Mouse (Mus musculus) embryonic facial prominence, embryonic 10.5 days (tissue): ENCODE measurements at regions not wholly inside any gene's neighbourhood (a gene's known extent, or its start where the extent isn't known, plus 50 kb on each side); places are given as distances from the start of the nearest gene placed in this dataset.

Experiments
- DNase-seq: peaks from one replicate; pipeline ENCODE4 v3.0.0-alpha.2; 2017; ENCODE audit warnings: low spot score
- H3K27ac ChIP-seq: fragments of 300-500 bp; sonication (generic); replicated peaks from 2 replicates; pipeline ENCODE4 v1.5.1; 2016; ENCODE audit warnings: mild to moderate bottlenecking
- H3K27me3 ChIP-seq: fragments of 300-500 bp; sonication (generic); replicated peaks from 2 replicates; pipeline ENCODE4 v1.6.1; 2016; ENCODE audit warnings: low read depth, mild to moderate bottlenecking; ENCODE audit not compliant: poor library complexity, severe bottlenecking
- H3K36me3 ChIP-seq: fragments of 300-500 bp; sonication (generic); replicated peaks from 2 replicates; pipeline ENCODE4 v1.6.1; 2016; ENCODE audit warnings: mild to moderate bottlenecking, moderate library complexity
- H3K4me1 ChIP-seq: fragments of 300-500 bp; sonication (generic); 2 replicates; pipeline ENCODE4 v1.6.1; 2016
- H3K4me3 ChIP-seq: fragments of 300-500 bp; sonication (generic); 2 replicates; pipeline ENCODE4 v1.5.1; 2016; ENCODE audit warnings: mild to moderate bottlenecking, moderate library complexity
- H3K9me3 ChIP-seq: fragments of 300-500 bp; sonication (generic); 2 replicates; pipeline ENCODE4 v1.6.1; 2016; ENCODE audit warnings: mild to moderate bottlenecking
- WGBS: fragments of 180-500 bp; shearing (Covaris S2); methylation state at CpG from one replicate; pipeline ENCODE4 v1.1.7; 2016; 5-methylcytosine and 5-hydroxymethylcytosine counted together

DNA sequence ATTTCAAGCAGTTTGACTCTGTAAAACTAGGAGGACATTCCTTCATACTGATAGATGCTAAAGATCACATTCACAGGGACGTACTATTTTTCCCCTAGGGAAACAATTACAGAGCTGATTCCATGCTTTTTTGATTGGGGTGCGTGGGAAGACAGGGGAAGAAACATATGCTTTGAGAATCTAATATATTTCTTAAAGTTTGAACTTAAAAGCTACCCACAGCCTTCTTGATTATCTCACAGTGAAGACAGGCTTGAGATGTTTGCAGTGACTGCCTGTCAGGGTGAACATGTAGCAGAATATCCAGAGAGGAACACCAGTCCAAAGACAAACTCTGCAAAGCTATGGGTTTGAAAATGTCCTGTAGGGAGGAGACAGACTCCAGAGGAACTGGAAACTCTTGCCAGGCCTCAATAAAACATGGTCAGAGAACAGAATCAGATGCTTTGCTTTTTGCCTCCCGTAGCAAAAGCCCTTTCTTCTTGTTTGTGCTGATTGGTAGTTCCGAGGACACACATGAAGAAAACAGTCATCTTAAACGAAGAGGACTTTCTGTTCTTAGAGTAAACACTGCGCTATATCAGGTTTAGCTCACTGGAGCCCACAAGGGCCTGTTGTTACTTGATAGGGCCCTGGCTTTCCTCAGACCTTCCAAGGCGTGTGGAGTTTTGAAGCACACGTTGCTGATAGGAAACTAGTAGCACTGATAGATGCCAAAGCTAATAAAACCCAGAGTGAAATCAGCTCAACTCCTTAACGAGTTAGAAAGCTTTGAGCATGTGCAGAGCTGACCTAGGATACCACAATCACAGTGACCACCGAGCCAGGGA, 630.8 kb downstream of the Lmo4 start:
- 59% methylated on average over 10 of the region's 10 CpGs for WGBS
- Histone ChIP-seq H3K4me3 (no peak overlapping the region), H3K27me3 (no peaks in the 10 kb centered on the region), H3K9me3 (no peaks in the 10 kb centered on the region), H3K4me1 (peaks cover 18% of the 10 kb centered on the region), H3K36me3 (no peaks in the 10 kb centered on the region), H3K27ac (no peak overlapping the region)
- DNase-seq: peak; percentile 50

- Histone ChIP-seq H3K4me3 (no peak overlapping the region), H3K4me1 (peaks cover 21% of the 10 kb centered on the region), H3K9me3 (no peaks in the 10 kb centered on the region), H3K27me3 (no peaks in the 10 kb centered on the region), H3K27ac (no peak overlapping the region), H3K36me3 (no peaks in the 10 kb centered on the region)
- WGBS: 71% methylated on average over 6 of the region's 6 CpGs
- no peak for DNase-seq
Observed at GRCm38 (mm10) chr3:143569930-143570329, 635.1 kb downstream of the Lmo4 start.

DNA sequence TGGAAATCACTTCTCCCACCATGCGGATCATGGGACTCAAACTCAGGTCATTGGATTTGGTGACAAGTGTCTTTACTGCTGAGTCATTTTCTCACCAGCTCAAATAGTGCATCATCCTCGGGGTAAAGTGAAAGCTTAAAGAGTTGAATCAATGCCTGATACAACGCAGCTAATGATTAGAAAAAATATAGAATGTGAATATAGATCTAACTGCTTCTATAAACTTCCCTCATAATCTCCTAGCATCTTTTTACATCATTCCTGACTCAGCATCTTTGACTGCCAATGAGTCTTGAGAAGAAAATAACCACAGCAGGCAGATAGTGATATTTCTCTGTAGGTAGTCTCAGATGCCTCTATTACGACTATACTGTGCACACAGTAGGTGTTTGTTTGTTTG, 640.0 kb downstream of the Lmo4 start:
- no peaks in the 10 kb centered on the region for H3K36me3 ChIP-seq
- no peaks in the 10 kb centered on the region for H3K9me3 ChIP-seq
- WGBS: 91% methylated on average over 4 of the region's 4 CpGs
- H3K27ac ChIP-seq: no peak overlapping the region
- H3K4me1 ChIP-seq: peaks cover 13% of the 10 kb centered on the region
- H3K27me3 ChIP-seq: no peaks in the 10 kb centered on the region
- DNase-seq: no peak
- H3K4me3 ChIP-seq: no peak overlapping the region

GRCm38 (mm10) chr3:143542811-143543210, 661.0 kb upstream of the Pkn2 start:
- Histone ChIP-seq H3K4me1 (no peaks in the 10 kb centered on the region), H3K27me3 (no peaks in the 10 kb centered on the region), H3K4me3 (no peak overlapping the region), H3K9me3 (0 out of 2 replicates have a peak, but pooled peaks cover 3% of the 10 kb centered on the region), H3K36me3 (no peaks in the 10 kb centered on the region), H3K27ac (no peak overlapping the region)
- DNase-seq: no peak
- WGBS: 79% methylated on average over 3 of the region's 3 CpGs

- Histone ChIP-seq H3K4me3 (no peak overlapping the region), H3K4me1 (no peaks in the 10 kb centered on the region), H3K36me3 (no peaks in the 10 kb centered on the region), H3K27me3 (no peaks in the 10 kb centered on the region), H3K9me3 (no peaks in the 10 kb centered on the region), H3K27ac (no peak overlapping the region)
- no peak for DNase-seq
- 76% methylated on average over 4 of the region's 4 CpGs for WGBS
Observed at GRCm38 (mm10) chr3:143527982-143528381, 646.2 kb upstream of the Pkn2 start.

DNA sequence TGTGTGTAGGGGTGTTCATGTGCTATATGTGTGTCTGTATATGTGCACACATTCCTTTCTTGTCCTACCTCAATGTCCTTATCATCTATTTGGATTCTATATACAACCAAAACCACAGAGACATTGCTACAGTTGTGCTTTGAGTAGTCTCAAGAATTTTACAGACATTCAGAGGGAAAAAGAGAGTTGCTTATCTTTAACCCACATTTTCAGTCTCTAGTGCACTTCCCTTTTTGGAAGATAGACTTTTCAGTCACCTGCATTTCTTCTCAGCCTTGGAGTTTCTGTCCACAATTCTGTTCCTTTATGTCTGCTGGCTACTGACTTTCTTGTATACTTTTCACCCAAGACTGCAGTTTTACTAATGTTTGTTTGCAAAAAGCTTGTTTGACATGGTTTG, 645.5 kb upstream of the Pkn2 start:
- no peak overlapping the region for H3K4me3 ChIP-seq
- H3K36me3 ChIP-seq: no peaks in the 10 kb centered on the region
- no peak overlapping the region for H3K27ac ChIP-seq
- H3K27me3 ChIP-seq: no peaks in the 10 kb centered on the region
- H3K9me3 ChIP-seq: no peaks in the 10 kb centered on the region
- no peak for DNase-seq
- H3K4me1 ChIP-seq: no peaks in the 10 kb centered on the region

GRCm38 (mm10) chr3:143512517-143513249, 630.9 kb upstream of the Pkn2 start:
- no peaks in the 10 kb centered on the region for H3K27me3 ChIP-seq
- no peaks in the 10 kb centered on the region for H3K36me3 ChIP-seq
- H3K9me3 ChIP-seq: no peaks in the 10 kb centered on the region
- H3K27ac ChIP-seq: no peak overlapping the region
- peaks cover 16% of the 10 kb centered on the region for H3K4me1 ChIP-seq
- no peak for DNase-seq
- H3K4me3 ChIP-seq: no peak overlapping the region
- WGBS: 83% methylated on average over 6 of the region's 6 CpGs

GRCm38 (mm10) chr3:143509531-143509930, 627.7 kb upstream of the Pkn2 start:
- H3K4me3 ChIP-seq: no peak overlapping the region
- no peaks in the 10 kb centered on the region for H3K9me3 ChIP-seq
- H3K27ac ChIP-seq: peak overlapping the region; percentile 67; the same call in 1 of the 2 replicates
- DNase-seq: peak; percentile 34
- no peaks in the 10 kb centered on the region for H3K36me3 ChIP-seq
- no peaks in the 10 kb centered on the region for H3K27me3 ChIP-seq
- peaks cover 16% of the 10 kb centered on the region for H3K4me1 ChIP-seq
- 22% methylated on average over 5 of the region's 5 CpGs for WGBS

GRCm38 (mm10) chr3:143508280-143508679, 626.5 kb upstream of the Pkn2 start:
- no peaks in the 10 kb centered on the region for H3K27me3 ChIP-seq
- H3K4me3 ChIP-seq: no peak overlapping the region
- H3K9me3 ChIP-seq: no peaks in the 10 kb centered on the region
- 68% methylated on average over 1 of the region's 1 CpGs for WGBS
- no peaks in the 10 kb centered on the region for H3K36me3 ChIP-seq
- H3K27ac ChIP-seq: no peak overlapping the region
- peaks cover 16% of the 10 kb centered on the region for H3K4me1 ChIP-seq
- peak; percentile 25 for DNase-seq

DNA sequence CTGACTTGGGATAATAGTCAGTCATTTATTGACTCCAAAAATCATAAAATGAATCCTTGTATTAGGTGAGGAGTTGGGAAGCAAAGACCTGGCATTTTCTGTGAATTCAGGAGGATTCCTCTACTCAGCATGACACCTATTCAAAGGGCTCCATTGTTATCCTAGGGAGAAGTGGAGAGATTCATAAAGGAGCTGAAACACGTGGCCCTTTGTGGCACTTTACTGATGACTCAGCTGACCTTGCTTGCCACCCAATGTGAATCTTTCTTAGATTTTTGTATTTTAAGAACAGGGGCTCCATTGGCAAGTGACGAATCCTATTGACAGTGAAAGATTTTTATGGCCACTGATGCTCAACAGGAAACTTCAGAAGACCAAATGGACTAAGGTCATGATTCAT, 619.2 kb upstream of the Pkn2 start:
- Histone ChIP-seq H3K4me1 (no peaks in the 10 kb centered on the region), H3K4me3 (no peak overlapping the region), H3K9me3 (no peaks in the 10 kb centered on the region), H3K27ac (no peak overlapping the region), H3K27me3 (no peaks in the 10 kb centered on the region), H3K36me3 (no peaks in the 10 kb centered on the region)
- no peak for DNase-seq
- WGBS: 54% methylated on average over 2 of the region's 2 CpGs

- no peaks in the 10 kb centered on the region for H3K4me1 ChIP-seq
- H3K9me3 ChIP-seq: no peaks in the 10 kb centered on the region
- WGBS: 91% methylated on average over 4 of the region's 4 CpGs
Observed at GRCm38 (mm10) chr3:143495389-143495788, 613.6 kb upstream of the Pkn2 start.

GRCm38 (mm10) chr3:143477916-143478610, 596.3 kb upstream of the Pkn2 start:
- H3K36me3 ChIP-seq: no peaks in the 10 kb centered on the region
- no peaks in the 10 kb centered on the region for H3K27me3 ChIP-seq
- DNase-seq: no peak
- no peak overlapping the region for H3K27ac ChIP-seq
- H3K4me1 ChIP-seq: no peaks in the 10 kb centered on the region
- WGBS: 83% methylated on average over 8 of the region's 8 CpGs
- H3K4me3 ChIP-seq: no peak overlapping the region
- H3K9me3 ChIP-seq: no peaks in the 10 kb centered on the region

More at GRCm38 (mm10) chr3:143495389-143495788, 613.6 kb upstream of the Pkn2 start:
- no peak for DNase-seq
- no peaks in the 10 kb centered on the region for H3K36me3 ChIP-seq
- no peak overlapping the region for H3K4me3 ChIP-seq
- H3K27ac ChIP-seq: no peak overlapping the region
- no peaks in the 10 kb centered on the region for H3K27me3 ChIP-seq
